Mouse (Mus musculus) megakaryocyte-erythroid progenitor cell, adult 5-6 weeks (primary cell): Measurements from ENCODE around the gene Rnf144a. TPM values are rescaled to one million over a fixed set of nuclear protein-coding genes. Genes with fewer than 3 reads are reported as not detected.

Source experiments
- total RNA-seq, 2 experiments: library from RNA; stranded (forward) in 1 of 2; stranded (reverse) in 1 of 2; fragments of 200-1000, 215-1000 nt in 1 of 2; fragments of >200 nt in 1 of 2; fragmentation: Nextera tagmentation in 1 of 2; gene quantifications; 2 replicates each; pipeline ENCODE4 v1.2.3; 2014 to 2017

Gene Rnf144a
- total RNA-seq, 2 experiments from 2014 or later, result 9.9 to 13.4 TPM

Other genes with a start within 250 kb of the Rnf144a start
- 0.89 and 1.2 TPM in 2 replicates for gene Rsad2, start 41.2 kb upstream of the Rnf144a start, total RNA-seq (2014; fragmentation: Nextera tagmentation)
- 1.2 and 3.4 TPM in 2 replicates for gene Rsad2, start 41.2 kb upstream of the Rnf144a start, total RNA-seq (2017)
- 27.8 and 37.9 TPM in 2 replicates for gene Cmpk2, start 54.0 kb upstream of the Rnf144a start, total RNA-seq (2014; fragmentation: Nextera tagmentation)
- gene Cmpk2, start 54.0 kb upstream of the Rnf144a start, total RNA-seq (2017), result 22.0 and 22.7 TPM in 2 replicates